Mouse (Mus musculus): ENCODE results near the gene Lrch1.

Lrch1 gene

DNA sequence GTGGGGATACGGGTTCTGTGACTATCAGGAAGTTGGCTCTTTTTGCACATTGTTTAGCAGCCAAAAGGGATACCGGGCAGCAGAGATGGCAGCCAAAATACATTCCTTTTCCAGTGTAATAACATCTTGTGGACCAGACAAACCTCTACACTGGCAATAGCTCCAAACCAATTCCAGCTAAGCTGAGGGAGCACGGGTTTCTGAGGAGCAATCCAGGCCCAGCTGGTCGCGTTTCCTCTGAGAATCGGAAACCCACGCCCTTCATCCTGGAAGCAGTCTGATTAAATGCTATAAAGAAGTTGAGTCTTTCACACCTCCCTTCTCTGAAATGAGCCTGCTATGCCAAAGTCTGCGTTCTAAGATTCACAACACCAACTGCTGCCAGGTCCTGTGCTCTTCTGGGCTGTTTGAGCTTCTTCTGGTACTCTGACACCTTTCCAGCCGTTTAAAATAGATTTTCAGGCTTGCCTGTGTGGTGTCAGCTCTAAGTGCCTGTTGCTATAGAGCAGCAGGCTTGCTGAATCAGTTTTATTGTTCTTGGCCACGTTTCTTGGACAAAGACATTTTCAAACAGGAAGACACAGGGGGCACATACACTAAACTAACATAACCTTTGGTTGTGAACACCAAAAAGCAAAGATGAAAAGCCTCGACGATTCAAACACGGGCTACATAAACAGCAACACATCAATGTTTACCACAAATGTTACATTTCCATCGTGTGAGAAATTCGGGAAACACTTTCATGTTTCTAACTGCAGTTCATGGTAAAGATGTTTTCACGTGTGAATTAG, 94.5 kb downstream of the Lrch1 start:
- no peak for DNase-seq (ENCODE audit: low spot score)

DNA sequence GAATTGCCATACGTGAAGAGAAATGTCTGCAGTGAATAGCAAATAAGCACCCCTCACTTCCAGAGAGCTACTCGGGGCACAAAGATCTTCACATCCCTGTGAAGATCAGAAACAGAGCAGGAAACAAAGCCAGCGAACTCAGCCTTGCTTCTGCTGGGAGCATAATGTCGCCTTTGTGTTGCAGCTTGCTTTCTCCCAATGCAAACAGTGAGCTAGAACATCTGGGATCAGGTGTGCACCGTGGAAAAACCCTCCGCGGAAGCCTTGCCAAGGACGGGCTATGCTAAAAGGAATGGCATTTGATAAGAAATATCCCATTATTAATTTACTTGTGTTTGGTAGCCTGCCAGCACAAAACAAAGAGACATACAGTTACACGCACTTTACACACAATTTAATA, 95.8 kb downstream of the Lrch1 start:
- no peak for DNase-seq (ENCODE audit: low spot score)

DNA sequence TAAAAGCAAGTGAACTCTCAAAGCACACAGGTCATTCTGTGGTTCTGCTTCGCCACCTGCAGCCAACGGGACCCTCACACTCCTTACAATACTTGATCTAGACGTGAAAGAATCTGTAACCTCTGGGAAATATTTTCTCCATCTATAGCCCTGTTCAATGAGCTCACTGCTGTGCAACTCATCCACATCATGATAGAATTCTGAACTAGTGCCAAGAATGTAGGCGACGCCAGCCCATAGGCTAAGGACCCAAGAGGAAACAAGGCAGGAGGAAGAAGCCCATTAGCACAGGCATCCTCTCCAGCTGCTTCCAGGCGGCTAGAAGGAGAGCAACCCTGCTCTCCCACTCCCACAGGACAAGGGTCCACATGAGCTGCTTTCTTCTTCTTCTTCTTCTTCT, 98.7 kb downstream of the Lrch1 start:
- no peak for DNase-seq (ENCODE audit: low spot score)

DNA sequence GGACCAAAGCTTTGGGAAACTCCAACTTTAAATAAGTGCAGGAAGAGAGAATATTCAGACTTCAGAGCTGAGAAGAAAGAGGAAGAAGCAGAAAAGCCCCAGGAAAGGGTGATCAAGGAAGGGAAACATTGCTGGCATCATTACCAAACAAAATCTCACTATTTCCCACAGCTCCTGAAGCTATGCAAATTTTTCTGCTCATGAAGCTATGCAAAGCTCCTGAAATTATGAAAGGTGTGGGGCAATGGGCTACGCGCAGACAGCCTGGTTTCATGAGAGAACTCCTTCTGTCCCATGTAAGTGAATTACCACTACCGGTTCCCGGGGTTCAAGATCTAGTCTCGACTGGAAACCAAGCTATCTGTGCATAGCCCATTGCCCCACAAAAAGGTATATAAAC, 99.5 kb downstream of the Lrch1 start:
- DNase-seq (ENCODE audit: low spot score) = no peak

DNA sequence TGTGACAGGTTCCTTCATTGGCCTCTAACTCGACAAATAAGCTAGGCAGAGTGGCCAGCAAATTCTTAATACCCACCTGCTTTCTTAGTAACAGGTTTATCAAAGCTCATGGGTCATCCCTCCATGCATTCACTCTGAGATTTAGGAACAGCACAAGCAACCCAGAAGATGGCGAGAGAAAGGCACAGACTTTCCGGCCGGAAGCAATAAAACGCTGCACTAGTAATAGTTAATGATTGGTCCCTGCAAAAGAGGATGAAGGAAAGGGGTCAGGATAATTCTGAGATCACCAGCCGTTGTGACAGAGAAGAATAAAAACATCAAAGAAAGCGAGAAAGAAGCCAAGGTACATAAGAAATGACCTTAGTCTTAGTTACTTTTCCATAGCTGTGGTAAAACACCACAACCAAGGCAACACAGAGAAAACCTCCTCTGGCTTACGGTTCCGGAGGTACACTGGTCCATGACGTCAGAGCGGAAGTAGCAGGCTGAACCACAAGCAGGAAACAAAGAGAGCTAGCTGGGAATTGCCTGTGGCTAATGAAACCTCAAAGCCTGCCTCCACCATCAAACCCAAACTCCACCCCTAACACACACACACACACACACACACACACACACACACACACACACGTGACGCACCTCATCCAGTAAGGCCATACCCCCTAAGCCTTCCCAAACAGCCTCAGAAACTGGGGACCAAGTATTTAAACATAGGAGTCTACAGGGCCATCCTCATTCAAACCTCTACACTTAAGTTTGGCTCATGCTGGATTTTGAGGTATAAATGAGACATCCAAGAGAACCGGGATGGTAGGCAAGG, 100.2 kb downstream of the Lrch1 start:
- no peak for DNase-seq (ENCODE audit: low spot score)

DNA sequence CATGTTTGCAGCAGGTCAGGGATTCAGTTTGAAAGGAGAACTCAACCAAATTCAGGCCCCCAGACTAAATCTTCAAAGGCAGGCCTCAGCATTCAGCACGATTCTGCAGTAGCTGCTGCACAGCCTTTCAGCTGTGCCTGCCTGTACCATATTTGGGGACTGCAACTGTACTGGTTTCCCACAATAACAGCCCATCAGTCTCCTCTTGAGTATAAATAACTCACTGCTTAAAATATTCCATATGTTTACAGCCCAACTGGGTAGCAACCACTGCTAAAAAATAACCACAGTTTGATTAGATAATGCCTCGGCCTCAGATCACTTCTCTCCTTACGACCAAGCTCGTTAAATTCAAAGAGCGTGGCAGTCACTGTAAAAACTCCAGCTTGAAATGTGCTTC, 101.0 kb downstream of the Lrch1 start:
- DNase-seq (ENCODE audit: low spot score) = no peak

DNA sequence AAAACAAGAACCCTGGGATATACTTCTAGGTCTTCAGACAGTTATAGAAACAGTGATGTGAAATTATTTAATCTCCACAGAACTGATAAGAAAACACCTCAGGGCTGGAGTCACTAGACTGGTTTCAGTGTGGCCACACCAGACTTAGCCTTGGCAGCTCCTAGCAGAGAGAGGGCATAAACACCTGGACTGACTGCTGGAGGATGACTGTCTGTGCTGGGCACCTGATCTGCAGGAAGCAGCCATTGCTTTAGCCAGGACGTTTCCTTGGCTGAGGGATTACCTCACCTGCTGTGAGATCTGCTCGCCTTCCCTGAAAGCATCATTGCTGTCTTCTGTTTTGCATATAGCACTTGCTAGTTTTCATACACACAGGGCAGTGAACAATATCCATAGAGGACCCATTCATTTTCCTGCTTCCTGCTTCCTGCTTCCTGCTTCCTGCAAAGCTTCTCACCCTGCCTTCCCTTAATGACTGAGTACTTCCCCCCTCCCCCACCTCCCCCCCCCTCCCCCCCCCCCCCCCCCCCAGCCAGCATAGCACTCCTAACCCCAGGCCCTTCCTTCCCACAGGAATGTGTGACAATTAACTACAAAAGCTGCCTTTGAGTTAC, 101.9 kb downstream of the Lrch1 start:
- DNase-seq (ENCODE audit: low spot score) = no peak

DNA sequence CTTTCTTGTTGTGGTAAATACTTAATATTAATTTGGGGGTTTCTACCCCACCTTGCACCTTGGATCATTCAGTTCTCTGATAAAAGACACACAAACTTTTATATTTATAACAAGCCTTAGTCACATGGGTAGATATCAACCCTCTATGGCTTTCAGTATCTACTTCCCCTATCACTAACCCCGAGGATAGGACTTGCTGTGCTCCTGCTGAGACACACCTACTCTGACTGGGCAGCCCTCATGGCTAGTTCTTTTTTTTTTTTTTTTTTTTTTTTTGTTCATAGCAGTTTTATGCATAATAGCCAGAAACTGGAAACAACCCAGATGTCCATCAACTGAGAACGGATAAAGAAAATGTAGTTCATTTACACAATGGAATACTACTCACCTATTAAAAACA, 106.0 kb downstream of the Lrch1 start:
- no peak for DNase-seq (ENCODE audit: low spot score)

DNA sequence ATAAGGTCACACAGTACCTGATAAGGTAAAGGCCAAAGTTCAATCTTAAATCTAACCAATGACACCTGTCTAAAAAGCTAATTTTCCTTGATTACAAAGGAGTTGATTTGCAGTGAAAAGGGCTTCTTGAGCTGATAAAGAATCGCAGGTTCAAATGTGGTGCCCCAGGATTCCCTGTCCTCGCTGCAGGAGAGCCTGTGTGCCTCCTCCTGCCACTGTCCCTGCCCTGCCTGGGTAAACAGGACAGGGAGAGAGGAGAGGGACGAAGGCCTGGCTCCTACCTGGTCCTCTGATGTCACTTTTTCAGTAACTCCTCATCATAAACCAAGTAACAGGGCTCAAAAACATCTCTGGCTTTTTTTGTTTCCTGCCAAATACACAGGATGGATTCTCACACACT, 106.4 kb downstream of the Lrch1 start:
- no peak for DNase-seq (ENCODE audit: low spot score)

DNA sequence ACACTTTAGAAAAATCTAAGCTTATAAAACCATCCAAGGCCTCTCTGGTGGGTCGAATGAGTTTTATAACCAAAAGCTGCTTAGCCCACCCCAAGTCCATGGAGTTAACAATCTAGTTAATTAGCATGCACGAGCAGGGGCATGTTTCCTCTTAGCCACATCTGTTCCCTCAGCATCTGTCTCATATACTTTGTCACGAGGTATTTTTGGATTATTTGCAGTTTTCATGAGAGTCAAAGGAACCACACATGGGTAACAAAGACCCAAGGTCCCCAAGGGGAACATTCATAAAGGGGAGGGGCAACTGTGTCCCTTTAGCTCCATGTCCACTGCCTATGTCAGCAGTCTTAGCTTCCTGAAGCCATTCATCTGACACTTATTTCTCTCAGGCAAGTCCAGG, 106.9 kb downstream of the Lrch1 start:
- no peak for DNase-seq (ENCODE audit: low spot score)

DNA sequence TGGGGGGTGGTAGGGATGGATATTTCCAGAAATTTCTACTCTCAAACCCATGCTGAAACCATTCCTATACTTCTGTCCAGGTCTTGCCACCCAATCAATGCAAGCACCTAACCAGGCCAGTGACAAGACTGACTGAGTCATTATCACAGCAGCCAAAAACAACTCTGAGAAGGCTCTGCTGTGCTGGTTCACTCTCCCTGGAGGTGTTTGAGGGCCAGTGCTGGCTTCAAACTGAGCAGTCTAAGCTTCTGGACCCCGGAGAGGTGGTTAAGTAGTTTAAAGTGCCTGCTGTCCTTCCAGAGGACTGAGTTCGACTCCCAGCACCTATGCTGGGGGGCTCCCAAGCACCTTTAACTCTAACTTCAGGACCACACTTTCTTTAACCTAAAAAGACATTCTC, 107.3 kb downstream of the Lrch1 start:
- no peak for DNase-seq (ENCODE audit: low spot score)

DNA sequence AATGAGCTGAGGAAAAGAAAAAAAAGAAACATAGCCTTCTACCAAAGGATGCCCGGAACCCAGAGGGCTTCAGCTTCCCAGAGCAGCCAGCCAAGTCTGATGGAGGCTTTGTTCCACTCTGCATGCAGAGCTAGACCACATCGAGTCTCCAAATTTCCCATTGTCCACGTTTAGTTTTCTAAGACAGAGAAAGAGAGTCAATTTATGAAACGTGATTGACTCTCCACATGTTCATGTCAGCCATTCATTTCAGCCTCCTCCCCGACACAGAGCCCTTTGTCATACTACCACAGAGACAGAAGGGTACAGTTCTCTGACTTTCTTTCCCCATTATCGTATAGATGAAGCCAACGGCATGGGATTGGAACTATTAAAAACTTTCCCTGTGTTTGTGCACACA, 108.9 kb downstream of the Lrch1 start:
- no peak for DNase-seq (ENCODE audit: low spot score)

DNA sequence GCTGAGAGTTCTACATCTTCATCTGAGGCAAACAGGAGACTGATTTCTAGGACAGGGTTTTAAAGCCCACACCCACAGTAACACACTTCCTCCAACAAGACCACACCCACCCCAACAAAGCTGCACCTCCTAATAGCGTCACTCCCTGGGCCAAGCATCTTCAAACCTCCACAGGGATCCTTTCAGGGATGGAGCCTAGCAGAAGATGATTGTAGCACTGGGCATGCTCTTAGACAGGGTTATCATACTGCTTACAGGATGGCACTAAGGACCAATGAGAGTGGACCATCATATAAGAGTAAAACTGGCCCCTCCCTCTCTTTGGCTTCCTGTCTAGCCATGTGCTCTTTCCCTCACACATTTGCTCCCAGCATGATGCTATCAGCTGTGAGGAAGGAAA, 112.7 kb downstream of the Lrch1 start:
- DNase-seq (ENCODE audit: low spot score) = no peak

DNA sequence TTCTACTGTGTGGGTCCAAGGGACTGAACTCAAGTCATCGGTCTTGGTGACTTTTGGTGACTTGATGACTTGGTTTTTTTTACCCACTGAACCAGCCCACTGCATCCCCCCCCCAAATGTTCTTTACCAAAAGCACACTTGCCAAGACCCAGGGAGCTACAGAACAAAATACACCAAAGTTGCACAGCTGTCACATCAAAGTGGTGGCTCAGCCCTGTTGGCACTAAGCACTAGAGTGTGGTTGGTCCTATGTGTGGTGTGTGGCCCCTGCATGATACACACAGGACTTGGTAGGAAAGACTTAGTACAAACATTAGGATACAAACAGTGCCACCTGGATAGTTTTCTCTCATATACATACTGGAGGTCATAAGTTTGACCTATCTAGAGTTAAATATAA, 113.5 kb downstream of the Lrch1 start:
- no peak for DNase-seq (ENCODE audit: low spot score)

DNA sequence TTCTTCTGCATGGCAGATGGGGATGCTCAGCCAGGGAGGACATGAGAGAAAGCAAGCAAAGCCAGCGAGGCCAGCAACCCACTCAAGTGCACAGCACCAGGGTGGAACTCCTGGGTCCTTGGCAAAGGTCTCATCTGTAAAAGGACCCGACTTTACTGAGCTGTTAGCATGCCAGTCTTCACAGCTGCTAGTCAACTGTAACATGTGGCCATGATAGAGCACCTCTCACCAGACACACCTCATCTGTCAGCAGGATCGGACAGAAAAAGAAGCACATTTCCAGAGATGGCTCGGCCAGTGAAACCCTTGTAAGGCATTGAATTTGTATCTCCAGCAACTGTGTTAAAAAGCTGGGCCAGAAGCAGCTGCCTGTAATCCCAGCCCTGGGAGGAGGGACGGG, 116.0 kb downstream of the Lrch1 start:
- DNase-seq (ENCODE audit: low spot score) = no peak

DNA sequence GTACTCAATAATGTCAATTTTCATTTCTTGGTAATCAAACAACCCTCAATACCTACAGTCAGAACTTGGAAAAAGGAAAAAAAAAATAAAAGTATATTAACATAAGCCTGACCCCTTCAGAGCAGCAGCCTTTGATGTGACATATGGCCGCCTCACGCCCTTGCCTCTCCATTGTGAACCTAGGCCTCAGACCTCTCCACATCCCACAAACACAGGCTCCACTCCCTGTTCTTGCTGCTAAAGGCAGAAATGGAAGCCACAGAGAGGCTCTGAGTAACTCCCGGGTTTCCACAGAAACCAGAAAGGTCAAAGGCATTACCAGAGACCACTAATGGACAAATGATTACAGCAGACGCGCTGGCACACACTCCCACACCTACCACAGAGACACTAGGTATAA, 116.6 kb downstream of the Lrch1 start:
- DNase-seq (ENCODE audit: low spot score) = no peak

DNA sequence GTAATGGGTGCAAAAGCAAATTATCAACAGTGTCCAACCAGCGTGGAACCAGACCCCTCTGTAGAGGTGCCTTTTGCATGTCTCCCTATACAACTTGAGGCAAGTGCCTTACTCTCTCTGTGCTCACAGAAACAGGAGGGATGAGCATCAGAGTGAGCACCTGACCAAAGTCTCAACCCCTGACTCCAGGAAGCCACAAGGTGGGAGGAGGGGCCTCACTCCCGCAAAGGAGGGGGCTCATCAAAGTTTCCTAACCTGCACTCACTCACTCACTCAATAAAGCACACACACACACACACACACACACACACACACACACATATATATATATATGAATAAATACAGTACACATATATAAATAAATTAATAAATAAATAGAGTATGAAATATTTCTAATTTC, 117.1 kb downstream of the Lrch1 start:
- no peak for DNase-seq (ENCODE audit: low spot score)

DNA sequence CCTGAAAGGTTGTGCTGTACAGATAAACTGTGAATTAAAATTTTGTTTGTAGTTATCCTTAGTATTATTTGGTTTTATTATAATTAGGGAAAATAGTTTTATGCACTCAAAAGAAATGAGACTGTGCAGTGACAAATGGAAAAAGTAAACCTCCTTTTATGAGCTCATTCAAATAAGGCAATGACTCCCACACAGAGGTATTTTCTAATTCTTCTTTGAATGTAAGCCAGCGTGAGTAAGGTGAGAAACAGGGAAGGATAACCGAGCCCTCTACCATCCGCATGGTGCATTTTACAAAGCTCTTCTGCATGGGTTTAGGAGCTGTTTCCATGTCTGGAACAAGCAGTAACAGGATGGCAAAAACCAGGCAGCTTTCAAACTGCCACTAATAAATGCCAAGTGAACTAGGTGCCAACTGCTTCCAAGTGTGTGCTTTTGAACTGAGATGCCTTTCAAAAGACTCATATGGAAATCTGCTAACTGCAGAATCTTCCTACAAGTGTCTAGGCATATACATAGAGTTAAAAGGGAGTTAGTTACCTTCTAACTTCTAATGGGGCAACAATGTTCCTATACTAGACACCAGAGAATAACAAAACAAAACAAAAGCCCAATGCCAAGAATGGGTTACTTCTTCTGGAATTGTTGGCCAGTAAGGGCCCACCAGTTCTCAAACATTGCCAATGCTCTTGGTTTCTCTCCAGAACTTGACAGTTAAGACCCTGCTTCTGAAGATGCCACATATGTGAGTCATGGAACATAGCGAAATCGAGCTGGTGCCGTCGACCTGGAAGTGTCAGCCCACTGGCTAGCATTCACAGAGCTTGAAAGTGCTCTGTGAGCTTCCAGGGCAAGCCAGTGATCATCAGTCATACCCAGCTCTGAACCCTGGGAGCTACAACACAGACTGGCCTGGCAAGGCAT, 124.7 kb downstream of the Lrch1 start:
- DNase-seq (ENCODE audit: low spot score) = no peak

DNA sequence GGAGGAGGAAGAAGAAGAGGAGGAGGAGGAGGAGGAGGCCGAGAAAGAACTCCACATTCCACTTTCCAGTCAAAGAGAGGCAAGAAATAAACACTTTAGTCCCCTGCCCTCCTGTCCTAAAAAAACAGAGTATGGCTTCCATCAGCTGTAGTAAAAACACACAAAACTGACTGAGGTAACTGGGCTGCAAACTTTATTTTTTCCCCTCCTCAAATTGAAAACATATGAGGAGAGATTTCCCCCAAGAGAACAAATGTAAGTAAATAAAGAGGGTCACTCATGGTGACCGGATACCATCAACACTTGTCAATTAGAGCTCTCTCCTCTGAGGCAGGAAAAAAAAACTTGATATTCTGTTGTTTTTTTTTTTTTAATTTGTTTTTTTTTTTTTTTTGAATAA, 125.6 kb downstream of the Lrch1 start:
- peak; percentile 65 for DNase-seq (ENCODE audit: low spot score)

DNA sequence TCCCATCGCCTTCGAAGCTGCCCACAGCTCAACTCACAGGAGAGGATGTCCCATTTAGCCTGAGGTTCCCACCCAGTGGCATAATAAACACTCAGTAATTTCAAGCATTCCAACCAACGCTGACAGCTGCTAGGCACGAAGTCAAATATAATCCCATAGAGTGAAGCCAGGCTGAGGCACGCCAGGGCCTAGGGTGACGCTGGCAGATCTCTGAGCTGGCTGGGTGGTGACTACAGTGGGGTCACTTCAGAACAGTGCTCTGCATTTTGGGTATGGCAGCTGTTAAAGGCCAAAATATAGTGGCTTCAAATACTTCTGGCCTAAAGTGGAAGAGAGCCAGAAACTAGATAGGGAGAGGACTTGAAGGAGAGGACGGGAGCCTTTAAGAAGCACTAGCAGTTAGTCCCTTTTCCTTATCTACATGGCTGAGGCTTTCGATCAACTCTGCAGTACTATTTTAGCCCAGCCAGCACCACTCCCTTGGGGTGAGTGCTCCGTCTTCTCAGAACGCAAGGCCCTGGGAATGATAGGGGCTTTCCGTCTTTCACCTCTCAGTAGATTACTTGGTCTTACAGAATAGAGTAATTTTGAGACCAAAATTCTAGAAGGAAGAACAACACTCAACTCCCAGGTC, 127.4 kb downstream of the Lrch1 start:
- no peak for DNase-seq (ENCODE audit: low spot score)

DNA sequence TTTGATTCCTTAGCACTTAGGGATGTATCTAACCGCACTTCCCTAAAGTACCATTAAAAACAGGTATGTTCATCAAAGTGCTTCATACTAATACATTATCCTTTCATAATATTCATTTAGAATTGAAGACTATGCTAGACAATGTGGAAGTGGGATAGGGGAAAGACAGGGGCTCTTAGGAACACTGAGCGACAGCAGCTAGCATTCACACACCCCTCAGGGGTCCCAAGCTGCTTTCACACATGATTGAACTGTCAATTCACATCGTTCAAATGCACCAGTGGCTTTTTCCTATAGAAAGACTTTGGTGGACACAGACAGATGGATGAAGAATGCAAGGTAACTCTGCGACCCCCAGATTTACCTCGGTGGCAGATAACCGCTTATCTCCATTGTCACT, 131.0 kb downstream of the Lrch1 start:
- no peak for DNase-seq (ENCODE audit: low spot score)

All from embryo, embryonic 10.5 days (tissue).